Mouse (Mus musculus) C2C12 (cell line): ENCODE results near the gene Insr. TPM values are rescaled to one million over a fixed set of nuclear protein-coding genes. Genes with fewer than 3 reads are reported as not detected.
"Not testable (repeated sequence)": the region's sequence is repeated elsewhere in the genome, so short reads cannot be mapped to it uniquely, and the experiment has no call there.

Experiments
- H3K27me3 ChIP-seq: one replicate; pipeline ENCODE4 v1.6.1; 2011; ENCODE audit not compliant: control insufficient read depth, insufficient read depth, insufficient read length
- H3K36me3 ChIP-seq: one replicate; pipeline ENCODE4 v1.6.1; 2011; ENCODE audit not compliant: control insufficient read depth, insufficient read depth
- H3K4me3 ChIP-seq: one replicate; pipeline ENCODE4 v1.5.1; 2011; ENCODE audit warnings: mild to moderate bottlenecking, control low read depth; ENCODE audit not compliant: poor library complexity, insufficient read depth, severe bottlenecking
- H3K79me2 ChIP-seq: one replicate; pipeline ENCODE4 v1.6.1; 2011; ENCODE audit not compliant: control insufficient read depth, insufficient read depth
- H3K79me3 ChIP-seq: one replicate; pipeline ENCODE4 v1.6.1; 2011; ENCODE audit warnings: low read depth, control low read depth
- H3ac ChIP-seq: one replicate; pipeline ENCODE3; 2011; ENCODE audit warnings: low read depth; ENCODE audit not compliant: control insufficient read depth, insufficient read length
- CEBPB ChIP-seq: IDR thresholded peaks from one replicate; pipeline ENCODE4 v1.6.1; 2011; ENCODE audit warnings: low read depth, mild to moderate bottlenecking, control low read depth, moderate library complexity
- CTCF ChIP-seq: IDR thresholded peaks from one replicate; pipeline ENCODE4 v1.5.1; 2011; ENCODE audit not compliant: control insufficient read depth, insufficient read depth, insufficient read length
- FOSL1 ChIP-seq: IDR thresholded peaks from one replicate; pipeline ENCODE4 v1.8.0; 2011; ENCODE audit warnings: mild to moderate bottlenecking, low read length; ENCODE audit not compliant: poor library complexity, insufficient read depth, severe bottlenecking
- MAX ChIP-seq: IDR thresholded peaks from one replicate; pipeline ENCODE4 v1.6.1; 2011; ENCODE audit warnings: mild to moderate bottlenecking, control low read depth
- MYOD1 ChIP-seq: IDR thresholded peaks from one replicate; pipeline ENCODE4 v1.6.1; 2011; ENCODE audit warnings: low read depth; ENCODE audit not compliant: control insufficient read depth, insufficient read length
- MYOG ChIP-seq: IDR thresholded peaks from one replicate; pipeline ENCODE4 v1.6.1; 2011; ENCODE audit not compliant: control insufficient read depth, insufficient read length; ENCODE audit errors: extremely low read depth
- USF1 ChIP-seq: IDR thresholded peaks from one replicate; pipeline ENCODE4 v1.6.1; 2011; ENCODE audit warnings: low read depth, mild to moderate bottlenecking, control low read depth, moderate library complexity
- microRNA-seq: library from miRNA; unstranded; fragments of <30 nt; microRNA quantifications from one replicate; pipeline ENCODE4, GENCODE M21; 2019; ENCODE audit warnings: borderline microRNAs expressed
- polyA plus RNA-seq: library from polyadenylated mRNA; unstranded; fragments of >200 nt; fragmentation: generic; extraction: Trizol; gene quantifications from one replicate; pipeline ENCODE4 v1.2.1, GENCODE M21; 2012; ENCODE audit warnings: missing spikeins

Gene Insr
- polyA plus RNA-seq, 1 experiment: 2.6 TPM

- no peak for TF ChIP-seq MYOG
- no peak for TF ChIP-seq FOSL1
- no peak for TF ChIP-seq USF1
- TF ChIP-seq CEBPB: no peak
- no peak for TF ChIP-seq MYOD1
- TF ChIP-seq MAX: no peak
- no peak for TF ChIP-seq CTCF
- H3K4me3 ChIP-seq: no peak overlapping the region
- no peaks in the 10 kb centered on the region for H3K79me2 ChIP-seq
- H3K79me3 ChIP-seq: no peaks in the 10 kb centered on the region
- no peaks in the 10 kb centered on the region for H3K36me3 ChIP-seq
- no peak overlapping the region for H3ac ChIP-seq
- no peaks in the 10 kb centered on the region for H3K27me3 ChIP-seq
Observed at GRCm38 (mm10) chr8:3179930-3180329, 99.5 kb downstream of the Insr start.

- no peak overlapping the region for H3K4me3 ChIP-seq
- no peaks in the 10 kb centered on the region for H3K79me2 ChIP-seq
- H3K36me3 ChIP-seq: no peaks in the 10 kb centered on the region
- no peak for TF ChIP-seq CEBPB
- no peak for TF ChIP-seq CTCF
- TF ChIP-seq MYOD1: no peak
- TF ChIP-seq MYOG: no peak
- TF ChIP-seq MAX: no peak
- TF ChIP-seq FOSL1: no peak
- TF ChIP-seq USF1: no peak
- H3K79me3 ChIP-seq: no peaks in the 10 kb centered on the region
- no peak overlapping the region for H3ac ChIP-seq
- no peaks in the 10 kb centered on the region for H3K27me3 ChIP-seq
Observed at GRCm38 (mm10) chr8:3177440-3177839, 102.0 kb downstream of the Insr start.

GRCm38 (mm10) chr8:3172246-3172645, 107.2 kb downstream of the Insr start:
- H3K36me3 ChIP-seq: peaks cover 9% of the 10 kb centered on the region
- no peak overlapping the region for H3ac ChIP-seq
- no peaks in the 10 kb centered on the region for H3K27me3 ChIP-seq
- no peak overlapping the region for H3K4me3 ChIP-seq
- H3K79me2 ChIP-seq: no peaks in the 10 kb centered on the region
- no peaks in the 10 kb centered on the region for H3K79me3 ChIP-seq
- TF ChIP-seq MAX (no peak), MYOD1 (no peak), MYOG (no peak), FOSL1 (no peak), USF1 (no peak), CTCF (no peak)

GRCm38 (mm10) chr8:3146506-3146905, 132.9 kb downstream of the Insr start:
- H3K79me3 ChIP-seq: no peaks in the 10 kb centered on the region
- no peaks in the 10 kb centered on the region for H3K79me2 ChIP-seq
- H3K36me3 ChIP-seq: no peaks in the 10 kb centered on the region
- TF ChIP-seq MAX (no peak), CTCF (no peak), USF1 (no peak), FOSL1 (no peak), CEBPB (no peak), MYOG (no peak), MYOD1 (no peak)
- no peak overlapping the region for H3ac ChIP-seq
- no peak overlapping the region for H3K4me3 ChIP-seq
- H3K27me3 ChIP-seq: no peaks in the 10 kb centered on the region

- H3K79me2 ChIP-seq, H3ac ChIP-seq, H3K4me3 ChIP-seq, H3K27me3 ChIP-seq, H3K36me3 ChIP-seq, H3K79me3 ChIP-seq: not testable (repeated sequence)
Observed at GRCm38 (mm10) chr8:3100416-3100815, 179.0 kb downstream of the Insr start.

Small RNA genes within 50 kb of the gene (microRNA-seq; reads per million reads assigned to microRNA genes)
- not detected for gene Gm25775

Other genes with a start within 250 kb of the Insr start
- not detected for gene A430078G23Rik, start 73.8 kb upstream of the Insr start, polyA plus RNA-seq
- 18.4 TPM for gene Arhgef18, start 113.4 kb upstream of the Insr start, polyA plus RNA-seq
- gene Pex11g, start 188.1 kb upstream of the Insr start, polyA plus RNA-seq: 1.5 TPM
- gene Tex45, start 191.2 kb upstream of the Insr start, polyA plus RNA-seq: not detected
- gene Zfp358, start 213.5 kb upstream of the Insr start, polyA plus RNA-seq: 30.6 TPM
- 38.7 TPM for gene Mcoln1, start 220.8 kb upstream of the Insr start, polyA plus RNA-seq
- gene Pnpla6, start 235.8 kb upstream of the Insr start, polyA plus RNA-seq: 18.6 TPM